Mouse (Mus musculus): ENCODE measurements at regions not wholly inside any gene's neighbourhood (a gene's known extent, or its start where the extent isn't known, plus 50 kb on each side); places are given as distances from the start of the nearest gene placed in this dataset.

- TF ChIP-seq POLR2A (IDR thresholded peaks at IDR 0.05; ENCODE audit: low read depth, low read length) (no peak), CTCF (conservative IDR thresholded peaks at IDR 0.05; ENCODE audit: insufficient read depth, insufficient read length, low read depth, low read length) (no peak)
These were observed 118.9 kb upstream of the Robo2 start for GRCm38 (mm10) chr16:74530531-74530930.
